1 mouse cellular context compared by ENCODE assay signal in the genomic region with DNA sequence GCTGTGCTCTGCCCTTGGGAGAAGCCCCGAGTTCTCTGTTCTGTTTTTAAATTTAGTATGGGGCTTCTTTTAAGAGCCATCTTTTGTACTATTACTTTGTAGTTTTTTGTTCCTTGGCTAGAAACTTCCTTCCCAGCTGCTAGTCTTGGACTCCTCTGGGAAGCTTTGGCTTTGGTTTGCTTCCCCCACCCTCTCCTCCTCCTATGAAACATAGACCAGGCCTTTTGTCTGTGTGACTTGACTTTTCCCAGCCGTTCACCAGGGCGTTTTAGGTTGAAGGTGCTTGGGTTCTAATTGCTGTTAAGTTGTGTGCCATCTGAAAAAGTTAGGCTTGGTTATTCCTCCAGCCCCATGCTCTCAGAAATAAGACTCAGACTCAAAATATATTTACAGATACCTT. TPM values are rescaled to one million over a fixed set of nuclear protein-coding genes. Genes with fewer than 3 reads are reported as not detected.
"Had no signal": no experiment of that assay in that cellular context is flagged by ENCODE, and none has a peak within 500 bp of the region (broad histone marks: within the 10 kb centered on the region; RNA-seq: fewer than 3 reads in every experiment).

No protein-coding gene starts in this region.

RNA-seq across cellular contexts. Expression of gene Teddm3, which starts 26.1 kb away (rescaled TPM):
- total RNA-seq: neutrophil, adult 5-6 weeks had no signal
